Mouse (Mus musculus) adrenal gland, postnatal 4 days (tissue): ENCODE measurements at regions not wholly inside any gene's neighbourhood (a gene's known extent, or its start where the extent isn't known, plus 50 kb on each side); places are given as distances from the start of the nearest gene placed in this dataset.

Experiments
- DNase-seq, 2 experiments: peaks; one replicate each; pipeline ENCODE4 v3.0.0; 2021 to 2022; ENCODE audit warnings: low spot score in 2 of 2, mixed read lengths in 2 of 2

DNA sequence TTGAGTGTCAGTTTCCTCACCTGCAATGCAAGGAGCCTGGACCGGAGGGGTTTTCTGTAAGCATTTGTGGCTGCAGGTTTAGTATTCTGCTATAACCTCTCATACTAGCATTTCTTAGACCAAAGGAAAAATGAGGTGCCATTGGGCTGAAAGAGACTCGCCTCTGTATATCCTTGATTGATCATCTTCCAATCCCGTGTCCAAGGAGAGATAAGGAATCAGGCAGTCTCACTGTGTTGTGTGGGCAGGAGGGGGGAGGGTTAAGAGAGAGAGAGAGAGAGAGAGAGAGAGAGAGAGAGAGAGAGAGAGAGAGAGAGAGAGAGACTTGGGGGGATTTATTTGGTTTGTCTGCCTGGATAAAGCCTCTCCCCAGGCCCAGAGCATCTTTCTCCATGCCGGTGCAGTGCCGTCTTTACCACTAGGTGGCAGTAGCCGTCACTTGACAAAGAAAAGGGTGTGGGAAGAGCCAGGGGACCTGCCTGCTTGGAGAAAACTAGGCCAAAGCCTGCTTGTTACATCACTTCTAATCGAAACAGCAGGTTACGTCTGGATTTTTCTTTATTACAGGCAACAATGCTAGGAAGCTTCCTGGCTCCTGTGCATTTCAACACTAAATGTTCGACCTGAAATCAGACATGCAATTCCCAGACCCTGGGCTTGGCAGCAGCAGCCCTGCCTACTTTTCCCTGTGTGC, 56.1 kb upstream of the Ces5a start:
- peak; percentile 43 to 63 for DNase-seq

DNA sequence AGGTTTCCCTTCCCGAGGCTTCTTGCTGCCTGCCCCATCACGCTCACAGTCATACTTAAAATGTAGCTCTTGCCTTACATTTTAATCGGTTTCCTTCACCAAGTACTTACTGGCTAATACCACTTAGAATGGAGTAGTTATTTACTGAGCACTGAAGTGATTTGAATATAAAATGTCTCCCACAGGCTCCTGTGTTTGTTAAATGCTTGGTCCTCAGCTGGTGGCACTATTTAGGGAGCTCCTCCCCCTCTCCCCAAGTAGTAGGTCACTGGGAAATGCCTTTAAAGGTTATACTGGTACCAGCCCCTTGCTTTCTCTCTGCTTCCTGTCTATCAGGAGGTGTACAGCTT, 56.6 kb upstream of the Ces5a start:
- no peak for DNase-seq

DNA sequence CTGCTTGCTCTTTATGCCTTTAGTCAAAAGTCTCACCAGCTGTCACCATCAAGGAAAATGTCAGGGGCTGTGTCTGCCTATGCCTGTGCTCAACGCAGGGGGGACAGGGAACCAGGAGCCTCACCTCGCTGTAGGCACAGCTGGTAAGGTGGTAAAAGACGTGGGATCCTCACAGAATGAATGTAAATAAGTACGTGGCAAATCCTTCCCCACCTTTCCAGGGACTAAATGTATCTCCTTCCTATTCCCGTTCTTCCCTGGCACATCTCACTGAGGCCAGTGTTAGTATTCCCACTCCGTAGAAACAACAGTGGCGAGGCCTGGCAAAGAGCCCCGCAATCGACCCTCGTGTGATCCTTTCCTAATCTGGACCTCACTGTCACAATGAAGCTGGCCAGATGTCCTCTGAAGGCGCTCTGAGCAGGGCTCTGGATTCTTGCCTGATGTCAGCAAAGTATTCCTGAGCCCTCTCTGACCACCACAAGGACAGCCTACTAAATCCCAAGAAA, 63.0 kb upstream of the Ces5a start:
- DNase-seq, result no peak

DNA sequence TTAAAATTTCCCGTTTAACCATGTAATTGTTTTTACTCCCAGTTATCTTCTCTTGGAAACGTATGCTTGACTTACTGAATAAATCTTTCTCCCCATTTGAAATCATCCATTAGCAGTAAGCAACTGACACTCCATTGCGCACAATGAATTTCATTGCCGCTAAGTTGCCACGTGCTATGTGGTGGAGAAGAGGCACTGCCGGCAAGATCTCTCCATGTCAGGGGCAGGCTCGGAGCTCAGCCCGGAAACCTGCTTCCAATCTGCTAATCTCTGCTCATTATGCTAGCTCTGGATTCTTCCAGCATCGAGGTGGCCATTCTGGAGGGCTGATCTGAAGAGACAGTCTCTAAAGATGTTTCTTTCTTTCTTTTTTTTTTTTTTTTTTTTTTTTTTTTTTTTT, 63.7 kb upstream of the Ces5a start:
- no peak for DNase-seq

DNA sequence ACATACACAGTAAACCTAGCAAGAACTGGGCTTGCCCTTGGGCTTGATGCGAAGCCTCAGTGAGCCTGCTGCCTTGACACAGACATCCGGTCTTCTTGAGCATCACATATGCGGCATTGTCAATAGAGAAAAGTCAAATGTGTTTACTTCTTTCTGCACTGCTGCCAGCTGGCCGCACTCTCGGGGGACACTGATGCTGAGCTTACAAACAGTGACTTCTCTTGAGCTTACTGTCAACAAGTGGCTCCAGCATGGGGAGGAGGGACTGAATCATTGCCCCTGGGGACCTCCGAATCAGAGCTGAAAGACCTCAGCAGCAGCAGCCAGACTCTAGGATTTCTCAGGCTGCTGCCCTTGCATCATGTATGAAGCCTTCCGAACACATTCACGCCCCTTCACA, 64.1 kb upstream of the Ces5a start:
- no peak for DNase-seq

DNA sequence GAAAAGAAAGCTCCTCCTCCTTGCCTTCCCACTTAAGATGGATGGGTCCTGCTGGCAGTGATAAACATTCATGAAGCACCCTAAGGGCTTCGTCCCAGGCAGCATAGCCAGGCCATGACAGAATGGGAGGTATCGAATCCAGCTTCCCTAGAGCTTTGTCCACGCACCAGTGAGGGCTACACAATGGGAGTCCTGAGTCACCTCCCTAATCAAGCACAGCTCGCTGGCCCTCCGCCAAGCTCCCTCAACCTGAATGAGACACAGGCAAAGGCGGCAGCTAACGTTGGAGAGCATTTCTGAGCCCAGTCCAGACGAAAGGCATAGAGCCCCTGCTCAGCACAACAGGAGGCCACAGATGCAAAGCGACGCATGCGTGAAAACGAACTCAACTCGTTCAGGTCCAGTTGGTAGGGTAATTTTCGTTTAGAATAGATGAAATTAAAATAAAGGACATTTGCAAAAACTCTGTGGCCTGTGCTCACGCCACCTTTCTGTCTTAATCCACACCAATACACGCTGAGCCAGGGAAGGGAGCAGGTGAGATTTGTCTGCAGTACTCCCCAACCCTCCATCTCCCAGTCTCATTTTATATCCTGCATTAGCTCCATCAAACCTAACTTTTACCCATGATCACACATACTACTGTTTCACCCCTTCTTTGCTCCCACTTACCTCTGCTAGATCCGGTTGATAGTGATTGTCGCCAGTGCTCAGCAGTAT, 91.3 kb upstream of the Ces5a start:
- peak; percentile 5 to 29 for DNase-seq

DNA sequence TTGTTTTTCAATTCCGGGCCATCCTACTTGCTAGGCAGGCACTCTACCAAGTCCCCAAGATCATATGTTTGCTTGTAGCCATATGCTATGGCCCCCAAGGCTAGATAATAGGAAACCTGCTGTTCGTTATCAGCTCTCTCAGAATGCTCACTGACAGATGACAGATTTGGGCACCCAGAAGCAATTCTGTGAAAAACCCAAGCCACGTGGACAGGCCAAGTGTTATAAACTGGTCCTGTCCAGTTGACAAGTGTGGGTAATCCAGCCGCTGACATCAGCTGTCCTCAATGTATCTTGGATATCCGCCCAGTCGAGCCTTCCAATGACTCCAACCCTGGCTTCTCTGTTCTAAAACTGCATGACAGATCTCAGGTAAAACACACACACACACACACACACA, 92.0 kb upstream of the Ces5a start:
- DNase-seq, result no peak

DNA sequence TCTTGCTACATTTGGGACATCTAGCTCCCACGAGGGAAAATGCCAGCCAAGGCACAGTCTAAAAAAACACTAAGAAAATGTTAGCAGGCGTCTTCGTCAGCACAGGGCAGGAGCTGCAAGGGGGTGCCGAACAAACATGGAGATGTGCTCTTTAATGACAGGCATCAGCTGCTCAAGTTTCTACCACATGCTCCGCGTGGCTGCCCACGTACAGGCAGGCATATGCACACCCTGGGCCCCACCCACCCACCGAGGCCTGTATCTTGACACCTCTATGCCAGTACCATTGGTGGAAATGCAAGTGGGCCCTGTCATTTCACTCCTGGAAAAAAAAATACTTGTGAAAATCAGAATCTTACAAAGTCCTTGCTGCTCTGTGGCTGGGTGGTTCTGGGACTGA, 97.3 kb upstream of the Ces5a start:
- no peak for DNase-seq

DNA sequence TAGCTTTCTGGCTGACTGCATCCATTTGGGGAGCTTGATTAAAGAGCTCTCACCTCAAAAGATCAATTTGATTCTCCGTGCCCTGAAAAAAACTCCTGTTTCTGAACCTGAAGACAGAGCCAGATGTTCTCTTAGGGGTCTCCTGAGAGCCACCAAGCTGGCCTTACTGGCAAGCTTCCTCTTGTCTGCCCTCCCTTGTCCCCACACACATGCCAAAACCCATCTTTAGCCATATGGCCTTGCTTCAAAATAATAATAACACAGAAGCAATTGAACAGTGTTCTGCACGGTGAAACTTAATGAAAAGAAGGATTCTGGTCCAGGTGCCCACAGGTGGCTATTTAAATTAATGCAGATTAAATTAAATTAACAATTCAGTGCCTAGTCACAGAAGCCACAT, 107.1 kb upstream of the Ces5a start:
- no peak for DNase-seq

DNA sequence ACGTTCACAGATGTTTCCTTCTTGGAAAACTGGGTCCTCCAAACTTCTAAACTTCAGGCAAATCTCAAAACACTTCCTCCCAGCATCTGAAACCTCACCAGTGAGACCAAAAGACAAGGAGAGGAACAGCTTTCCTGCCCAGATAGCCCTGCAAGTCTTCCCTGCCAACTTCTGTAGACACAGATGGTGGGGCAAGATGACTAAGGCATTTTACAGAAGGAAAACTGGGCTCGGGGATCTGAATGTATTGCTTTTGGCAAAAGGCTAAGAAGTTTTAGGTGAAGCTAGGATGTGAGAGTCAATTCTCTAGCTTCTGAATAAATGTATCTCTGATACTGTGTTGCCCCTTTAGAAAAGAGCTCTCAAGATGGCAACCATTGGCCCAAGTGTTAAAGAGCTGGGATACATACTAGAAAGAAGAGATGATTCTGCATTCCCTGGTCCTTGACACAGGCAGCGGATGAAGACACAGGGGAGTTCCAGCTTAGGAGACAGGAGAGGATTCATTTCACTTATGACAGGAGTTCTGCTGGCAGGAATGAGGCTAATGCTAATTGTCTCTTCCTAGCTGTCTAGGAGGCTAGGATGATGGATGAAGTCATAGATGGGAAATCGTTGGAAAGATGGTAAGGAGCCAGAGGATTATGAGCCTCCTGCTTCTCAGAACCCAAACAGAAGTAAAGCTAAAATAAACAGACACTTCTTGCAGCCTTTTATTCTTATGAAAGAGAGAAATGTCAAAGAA, 108.0 kb upstream of the Ces5a start:
- DNase-seq, result no peak

DNA sequence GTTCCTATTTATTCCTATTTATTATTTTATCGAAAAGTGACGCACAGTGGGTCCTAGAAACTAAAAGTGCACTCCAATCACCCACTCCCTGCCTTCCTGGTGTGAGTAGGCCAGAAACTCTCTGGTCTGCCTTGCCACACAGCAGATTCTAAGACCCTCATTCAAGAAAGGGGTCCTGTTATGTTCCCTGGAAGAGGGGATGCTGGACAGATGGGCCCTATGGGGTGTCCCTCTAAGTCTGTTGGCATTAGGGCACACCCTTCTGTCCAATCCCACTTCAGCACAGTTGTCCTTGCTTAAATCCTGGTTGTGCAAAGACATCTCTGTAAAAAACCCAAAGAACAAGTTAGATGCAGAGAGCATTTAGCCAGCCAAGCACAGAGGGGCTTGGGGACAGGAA, 117.8 kb upstream of the Ces5a start:
- no peak for DNase-seq

DNA sequence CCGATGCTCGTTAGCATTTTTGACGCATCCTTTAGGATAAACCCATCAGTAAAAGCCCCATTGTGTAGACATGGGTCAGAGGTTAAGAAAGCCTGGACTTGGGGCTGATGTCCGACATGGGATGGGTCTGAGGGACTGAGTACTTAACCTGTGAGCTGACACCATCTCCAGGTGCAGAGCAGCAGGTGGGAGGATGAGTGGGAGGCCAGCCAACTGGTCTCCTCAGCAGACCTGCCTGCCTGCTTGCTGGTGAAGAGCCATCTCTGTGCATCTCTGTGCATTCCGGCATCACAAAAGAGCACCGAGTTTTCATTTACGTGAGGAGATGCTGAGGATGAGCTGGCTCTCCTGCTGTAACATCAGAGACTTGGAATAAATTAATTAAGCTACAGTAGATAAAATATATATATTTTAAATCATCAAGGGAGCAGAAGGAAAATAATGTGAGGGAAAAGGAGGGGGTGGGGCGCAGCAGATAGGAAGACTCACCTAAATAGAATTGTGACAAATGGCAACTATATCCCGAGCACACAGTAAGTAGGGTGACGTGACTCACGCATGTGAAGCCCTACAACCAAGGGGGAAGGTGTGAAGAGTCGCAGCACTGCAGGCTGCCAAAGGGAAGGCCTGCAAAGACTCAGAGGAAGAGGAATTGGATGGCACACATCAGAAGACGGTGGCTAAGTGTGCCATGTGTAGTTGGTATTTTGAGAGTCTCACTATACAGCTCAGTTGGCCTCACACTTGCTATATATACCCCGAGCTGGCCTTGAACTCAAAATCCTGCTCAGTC, 118.5 kb upstream of the Ces5a start:
- DNase-seq, result no peak

DNA sequence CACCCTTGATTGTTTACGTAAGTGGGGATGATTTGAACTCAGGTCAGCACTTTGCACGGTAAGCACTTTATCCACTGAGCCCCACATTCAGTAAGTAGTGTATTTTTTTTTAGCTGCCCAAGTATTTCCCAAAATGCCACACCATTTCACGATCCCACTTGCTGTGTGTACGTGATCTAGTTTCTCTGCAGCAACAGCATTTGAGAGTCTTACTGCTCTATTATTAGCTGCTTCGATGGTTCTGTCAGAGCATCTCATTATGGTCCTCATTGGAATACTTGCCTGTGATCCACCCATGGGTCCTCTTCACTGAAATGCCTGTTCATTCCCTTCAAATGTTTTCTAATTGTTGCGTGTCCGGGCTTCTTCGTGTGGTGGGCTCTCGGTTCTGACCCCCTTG, 120.1 kb upstream of the Ces5a start:
- DNase-seq, result no peak

DNA sequence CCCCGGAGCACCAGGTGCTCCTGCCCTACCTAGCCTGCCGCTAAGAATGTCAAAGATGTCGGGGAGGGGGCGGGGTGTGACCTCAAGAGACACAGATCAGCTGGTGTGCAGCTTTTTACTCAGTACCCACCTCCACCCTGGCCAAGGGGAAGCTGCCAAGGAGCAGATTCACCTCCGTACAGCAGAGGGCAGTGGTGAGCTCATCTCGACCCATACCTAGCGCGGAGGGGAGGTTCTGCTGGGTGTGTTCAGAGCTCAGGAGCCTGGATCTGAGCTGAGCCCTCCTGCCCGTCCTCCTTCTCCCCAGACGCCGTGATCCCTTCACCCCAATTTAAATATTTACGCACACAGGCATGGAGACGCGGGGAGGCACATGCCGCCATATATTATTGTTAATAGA, 126.1 kb upstream of the Ces5a start:
- DNase-seq, result peak; percentile 36 to 50

DNA sequence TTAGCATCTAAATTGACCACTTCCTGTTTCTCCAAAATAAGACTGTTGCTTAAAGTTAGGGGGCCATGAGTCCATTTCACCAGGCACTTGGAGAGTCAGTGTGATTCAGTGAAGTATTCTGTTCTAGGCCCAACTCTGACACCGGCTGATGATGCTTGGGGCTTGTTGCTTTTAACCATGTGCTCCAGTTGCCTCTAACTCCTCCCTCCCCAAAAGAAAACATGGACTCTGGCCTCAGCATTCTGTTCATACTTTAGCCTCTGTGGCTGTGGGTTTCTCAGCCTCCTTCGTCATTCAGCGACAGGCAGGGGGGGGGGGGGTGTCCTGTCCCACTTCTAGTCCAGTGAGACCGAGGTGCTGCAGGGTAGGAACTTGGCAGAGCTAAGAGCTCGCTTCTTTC, 126.6 kb upstream of the Ces5a start:
- DNase-seq, result no peak

DNA sequence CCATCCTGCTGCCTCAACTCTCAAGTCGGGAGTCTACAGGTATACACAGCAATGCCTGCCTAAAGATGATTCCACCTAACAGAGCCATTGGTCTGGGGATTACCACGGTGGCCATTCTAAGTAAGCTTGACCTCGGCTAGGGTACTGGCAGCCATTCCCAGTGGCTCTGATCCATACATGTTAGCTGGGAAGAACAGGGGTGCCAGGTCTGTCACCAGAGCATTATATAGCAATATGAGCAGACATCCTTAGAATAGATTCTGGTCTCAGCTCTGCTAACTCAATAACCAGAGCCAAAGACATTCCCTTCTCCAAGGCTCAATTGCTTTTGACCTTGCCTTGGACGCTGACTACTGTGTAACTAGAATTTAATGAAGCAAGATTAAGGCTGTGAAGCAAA, 128.2 kb upstream of the Ces5a start:
- DNase-seq, result no peak

DNA sequence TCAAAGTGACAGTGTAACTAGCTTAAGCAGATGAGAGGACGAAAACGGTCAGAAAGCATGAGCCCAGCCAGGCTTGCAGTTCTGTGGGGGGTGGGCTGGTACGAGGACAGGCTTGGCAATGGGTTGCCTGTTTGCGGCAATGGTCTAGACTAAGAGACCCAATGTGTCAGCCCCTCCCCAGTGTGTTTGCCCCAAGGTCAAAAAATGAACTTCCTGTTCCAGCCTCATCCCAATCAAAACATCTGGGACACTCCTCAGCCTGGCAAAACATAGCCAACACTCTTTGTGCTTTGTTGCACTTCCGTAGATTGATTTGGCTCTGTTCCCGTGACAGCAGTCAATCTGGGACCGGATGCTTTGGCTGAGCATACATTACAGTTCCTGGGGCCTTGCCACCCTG, 132.7 kb upstream of the Ces5a start:
- DNase-seq, result no peak

DNA sequence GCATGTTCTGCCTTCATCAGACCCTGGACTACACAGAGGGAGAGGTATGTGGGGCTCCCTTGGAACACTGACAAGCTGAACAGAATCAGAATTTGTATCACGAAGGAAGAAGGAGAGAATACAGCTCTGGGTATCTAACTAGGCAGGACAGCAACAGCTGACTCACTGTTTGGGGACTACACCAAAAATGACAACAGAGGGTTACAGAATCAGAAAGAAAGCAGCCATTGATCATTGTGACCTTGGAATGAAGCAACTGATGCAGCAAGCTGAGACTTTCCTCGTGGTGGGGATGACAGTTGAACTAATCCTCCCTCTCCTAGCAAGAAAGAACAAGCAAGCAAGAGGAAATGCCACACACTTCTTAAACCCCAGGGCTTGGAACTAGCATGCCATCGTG, 135.0 kb upstream of the Gnao1 start:
- no peak for DNase-seq

DNA sequence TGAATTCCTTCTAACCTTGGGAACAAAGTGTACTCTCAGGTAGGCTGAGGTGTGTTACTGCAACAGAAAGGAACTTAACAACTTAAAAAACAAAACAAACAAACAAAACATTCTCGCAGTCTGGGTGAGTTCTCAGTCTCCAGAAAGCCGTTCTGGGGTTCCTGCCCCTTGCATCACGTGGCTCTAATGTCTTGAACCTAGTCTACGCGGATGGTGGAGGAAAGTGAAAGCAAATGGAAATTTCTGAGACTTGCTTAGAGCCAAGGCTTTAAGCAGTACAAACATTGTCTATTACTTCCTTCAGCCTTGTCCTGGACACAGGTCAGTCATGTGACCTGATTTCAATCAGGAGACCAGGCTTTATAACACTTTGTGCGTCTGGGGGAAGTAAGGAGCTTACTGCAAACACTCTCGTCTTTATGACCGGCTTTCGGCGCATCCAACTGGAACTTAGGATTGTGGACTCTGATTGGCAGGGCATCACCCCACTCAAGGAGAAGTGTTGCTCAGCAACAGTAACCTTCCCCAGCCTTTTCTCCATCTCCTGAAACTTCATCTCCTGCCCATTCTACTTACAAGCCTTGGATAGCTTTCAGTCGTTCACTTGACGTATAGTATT, 125.9 kb upstream of the Gnao1 start:
- DNase-seq, result no peak

DNA sequence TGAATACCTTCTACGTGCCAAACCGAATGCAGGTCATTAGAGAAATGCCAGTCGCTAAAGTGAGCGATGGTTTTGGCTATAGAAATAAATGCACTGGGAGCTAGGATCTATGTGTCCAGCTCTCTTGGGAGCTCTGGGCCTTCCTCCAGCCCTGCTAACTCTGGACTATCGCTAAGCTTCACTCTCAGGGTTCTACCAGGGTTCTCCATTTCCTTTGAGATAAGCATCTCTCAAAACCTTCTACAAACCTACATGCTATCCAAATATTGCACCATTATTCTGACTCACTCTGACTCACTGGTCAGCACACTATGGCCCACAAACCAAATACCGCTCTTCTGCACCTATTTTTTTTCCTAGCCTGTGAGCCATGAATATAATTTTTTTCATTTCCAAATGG, 125.4 kb upstream of the Gnao1 start:
- DNase-seq, result no peak

DNA sequence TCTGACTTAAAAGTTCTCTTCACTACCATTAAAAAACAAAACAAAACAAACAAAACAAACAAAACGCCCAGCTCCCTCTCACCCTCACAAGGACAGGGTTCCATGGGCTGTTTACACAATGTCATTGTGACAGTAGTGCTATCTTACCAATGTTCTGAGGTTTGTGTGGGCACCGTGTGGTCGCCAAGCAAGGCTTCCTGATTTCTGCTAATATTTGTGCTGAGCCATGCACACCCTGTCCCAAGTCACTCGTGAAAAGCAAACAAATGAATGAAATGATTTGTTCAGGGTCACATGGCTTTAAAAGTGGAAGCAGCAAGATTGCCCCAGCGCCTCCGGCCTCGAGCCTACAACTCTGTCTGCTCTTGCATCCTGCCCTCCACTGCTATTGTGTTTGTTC, 120.9 kb upstream of the Gnao1 start:
- no peak for DNase-seq
